Mouse (Mus musculus): Measurements from ENCODE around the gene Spast. TPM values are rescaled to one million over a fixed set of nuclear protein-coding genes. Genes with fewer than 3 reads are reported as not detected.
A peak's percentile ranks its signal among the peaks of the same experiment; 100 is the strongest.
"Not testable (repeated sequence)": the region's sequence is repeated elsewhere in the genome, so short reads cannot be mapped to it uniquely, and the experiment has no call there.

The Spast gene
- polyA plus RNA-seq, 2 experiments, result 4.1 to 5.4 TPM

- Histone ChIP-seq H3K9me3 (ENCODE audit: control insufficient read depth, low read length) (no peaks in the 10 kb centered on the region), H3K27me3 (ENCODE audit: control insufficient read depth, insufficient read depth, low read length) (no peaks in the 10 kb centered on the region), H3K4me2 (ENCODE audit: low read depth) (peak overlapping the region; percentile 90), H3K27ac (peak overlapping the region; percentile 90), H3K4me3 (ENCODE audit: insufficient read depth in 1 of 2, low read depth in 2 of 2, low read length in 2 of 2) (peak overlapping the region; percentile 70 to 87), H3K36me3 (replicated peaks; ENCODE audit: control insufficient read depth, insufficient read depth, low read depth) (peaks cover 4% of the 10 kb centered on the region), H3K4me1 (replicated peaks; ENCODE audit: control insufficient read depth in 2 of 2, insufficient read depth in 2 of 2, low read length in 1 of 2) (peaks cover 8% of the 10 kb centered on the region in 2 experiments), H3K9ac (replicated peaks) (peak overlapping the region; percentile 90)
- DNase-seq (ENCODE audit: low read depth in 3 of 3, low spot score in 3 of 3), result peak; percentile 74 to 77 (median 75)
- under 1% methylated on average over 48 of the region's 48 CpGs for WGBS (ENCODE audit: insufficient replicate concordance)
- TF ChIP-seq EP300 (IDR thresholded peaks at IDR 0.05; ENCODE audit: low read depth), result no peak
- TF ChIP-seq CTCF (IDR thresholded peaks at IDR 0.05; ENCODE audit: low read depth), result peak; percentile 49
- ATAC-seq (ENCODE audit: insufficient read depth), result peak; percentile 96
These were observed 22.4 kb upstream of the Spast start for GRCm38 (mm10) chr17:74316309-74316863.

DNA sequence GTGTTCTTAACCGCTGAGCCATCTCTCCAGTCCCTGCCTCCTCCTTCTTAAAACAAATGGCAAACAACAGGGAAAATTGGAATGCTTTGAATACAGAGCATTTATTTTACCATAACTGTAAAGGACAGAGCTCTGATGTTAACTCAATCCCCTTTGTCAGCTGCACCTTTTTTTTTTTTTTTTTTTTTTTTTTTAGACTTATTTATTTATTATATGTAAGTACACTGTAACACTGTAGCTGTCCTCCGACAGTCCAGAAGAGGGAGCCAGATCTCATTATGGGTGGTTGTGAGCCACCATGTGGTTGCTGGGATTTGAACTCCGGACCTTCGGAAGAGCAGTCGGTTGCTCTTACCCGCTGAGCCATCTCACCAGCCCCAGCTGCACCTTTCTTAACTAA lies 20.1 kb upstream of the Spast start:
- H3K27ac ChIP-seq, result no peak overlapping the region
- no peaks in the 10 kb centered on the region for H3K27me3 ChIP-seq (ENCODE audit: control insufficient read depth, insufficient read depth, low read length)
- no peak for DNase-seq (ENCODE audit: low read depth in 3 of 3, low spot score in 3 of 3)
- peaks cover 8% of the 10 kb centered on the region in 2 experiments for H3K4me1 ChIP-seq (replicated peaks; ENCODE audit: control insufficient read depth in 2 of 2, insufficient read depth in 2 of 2, low read length in 1 of 2)
- TF ChIP-seq CTCF (IDR thresholded peaks at IDR 0.05; ENCODE audit: low read depth) (peak; percentile 38), EP300 (IDR thresholded peaks at IDR 0.05; ENCODE audit: low read depth) (no peak)
- 84% methylated on average over 6 of the region's 6 CpGs for WGBS (ENCODE audit: insufficient replicate concordance)
- H3K9me3 ChIP-seq (ENCODE audit: control insufficient read depth, low read length), result no peaks in the 10 kb centered on the region
- ATAC-seq (ENCODE audit: insufficient read depth), result no peak
- H3K4me3 ChIP-seq (ENCODE audit: insufficient read depth in 1 of 2, low read depth in 2 of 2, low read length in 2 of 2), result no peak overlapping the region
- no peak overlapping the region for H3K9ac ChIP-seq (replicated peaks)
- no peak overlapping the region for H3K4me2 ChIP-seq (ENCODE audit: low read depth)
- H3K36me3 ChIP-seq (replicated peaks; ENCODE audit: control insufficient read depth, insufficient read depth, low read depth), result no peaks in the 10 kb centered on the region; the same call in 1 of the 2 replicates

DNA sequence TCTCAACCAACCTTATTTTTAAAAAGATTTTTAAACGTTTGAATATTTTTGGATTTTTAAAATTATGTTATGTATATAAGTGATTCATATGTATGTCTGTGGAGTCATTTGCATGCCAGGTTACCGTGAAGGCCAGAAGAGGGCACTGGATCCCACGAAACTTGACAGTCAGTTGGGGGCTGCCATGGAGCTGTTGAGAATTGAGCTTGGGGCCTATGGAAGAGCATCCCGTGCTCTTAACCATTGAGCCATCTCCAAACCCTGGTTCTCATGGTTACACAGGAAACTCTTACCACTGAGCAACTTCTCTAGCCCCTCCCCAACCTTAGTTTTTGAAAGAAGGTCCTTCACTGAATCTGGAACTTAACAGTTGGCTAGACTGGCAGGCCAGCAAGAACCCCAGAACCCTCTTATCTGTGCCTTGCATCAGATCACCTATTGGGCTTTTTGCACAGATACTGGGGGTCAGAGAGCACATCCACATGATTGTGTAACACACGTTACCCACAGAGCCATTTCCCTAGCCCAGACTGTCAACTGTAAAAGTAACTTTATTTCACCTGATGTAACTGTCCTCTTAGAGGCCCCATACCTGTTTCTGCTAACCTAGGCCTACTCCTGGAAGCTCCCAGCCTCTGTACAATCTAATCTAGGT lies 16.3 kb upstream of the Spast start:
- Histone ChIP-seq H3K4me1 (replicated peaks; ENCODE audit: control insufficient read depth in 2 of 2, insufficient read depth in 2 of 2, low read length in 1 of 2) (no peaks in the 10 kb centered on the region), H3K9me3 (ENCODE audit: control insufficient read depth, low read length) (no peaks in the 10 kb centered on the region), H3K4me2 (ENCODE audit: low read depth) (no peak overlapping the region), H3K36me3 (replicated peaks; ENCODE audit: control insufficient read depth, insufficient read depth, low read depth) (no peaks in the 10 kb centered on the region), H3K9ac (replicated peaks) (no peak overlapping the region), H3K27me3 (ENCODE audit: control insufficient read depth, insufficient read depth, low read length) (no peaks in the 10 kb centered on the region), H3K27ac (no peak overlapping the region), H3K4me3 (ENCODE audit: insufficient read depth in 1 of 2, low read depth in 2 of 2, low read length in 2 of 2) (no peak overlapping the region)
- DNase-seq (ENCODE audit: low read depth in 3 of 3, low spot score in 3 of 3), result no peak
- TF ChIP-seq CTCF (IDR thresholded peaks at IDR 0.05; ENCODE audit: low read depth) (peak; percentile 45), EP300 (IDR thresholded peaks at IDR 0.05; ENCODE audit: low read depth) (no peak)
- WGBS (ENCODE audit: insufficient replicate concordance), result 40% methylated on average over 5 of the region's 5 CpGs
- ATAC-seq (ENCODE audit: insufficient read depth), result no peak

- H3K4me1 ChIP-seq (replicated peaks; ENCODE audit: control insufficient read depth in 2 of 2, insufficient read depth in 2 of 2, low read length in 1 of 2), result no peaks in the 10 kb centered on the region
- H3K27ac ChIP-seq, result no peak within 1 kb of the TSS
- WGBS (ENCODE audit: insufficient replicate concordance), result 66% methylated on average over 2 of the region's 2 CpGs
- no peak for DNase-seq (ENCODE audit: low read depth in 3 of 3, low spot score in 3 of 3)
- ATAC-seq (ENCODE audit: insufficient read depth), result no peak
- TF ChIP-seq EP300 (IDR thresholded peaks at IDR 0.05; ENCODE audit: low read depth) (no peak), CTCF (IDR thresholded peaks at IDR 0.05; ENCODE audit: low read depth) (no peak)
- no peak within 1 kb of the TSS for H3K4me2 ChIP-seq (ENCODE audit: low read depth)
- no peaks in the 10 kb centered on the region for H3K9me3 ChIP-seq (ENCODE audit: control insufficient read depth, low read length)
- no peak within 1 kb of the TSS for H3K4me3 ChIP-seq (ENCODE audit: insufficient read depth in 1 of 2, low read depth in 2 of 2, low read length in 2 of 2)
- H3K27me3 ChIP-seq (ENCODE audit: control insufficient read depth, insufficient read depth, low read length), result no peaks in the 10 kb centered on the region
- no peaks in the 10 kb centered on the region for H3K36me3 ChIP-seq (replicated peaks; ENCODE audit: control insufficient read depth, insufficient read depth, low read depth)
- H3K9ac ChIP-seq (replicated peaks), result no peak within 1 kb of the TSS
These were observed 14.9 kb upstream of the Spast start, which contains the start of gene Dpy30 for GRCm38 (mm10) chr17:74323844-74324243. Gene Dpy30 (minus strand): TSS chr17:74323944.

DNA sequence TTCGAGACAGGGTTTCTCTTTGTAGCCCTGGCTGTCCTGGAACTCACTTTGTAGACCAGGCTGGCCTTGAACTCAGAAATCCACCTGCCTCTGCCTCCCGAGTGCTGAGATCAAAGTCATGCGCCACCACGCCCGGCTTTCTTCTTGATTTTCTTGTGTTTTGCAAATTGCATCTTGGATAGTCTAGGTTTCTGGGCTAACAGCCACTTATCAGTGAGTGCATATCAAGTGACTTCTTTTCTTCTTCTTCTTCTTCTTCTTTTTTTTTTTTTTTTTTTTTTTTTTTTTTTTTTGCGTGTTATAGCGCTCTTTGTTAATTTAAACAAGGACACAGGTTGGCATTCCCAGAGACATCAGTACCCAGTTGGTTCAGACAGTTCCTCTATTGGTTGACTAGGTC lies 11.6 kb upstream of the Spast start:
- not testable (repeated sequence) for H3K9ac ChIP-seq (replicated peaks); H3K27me3 ChIP-seq (ENCODE audit: control insufficient read depth, insufficient read depth, low read length); DNase-seq (ENCODE audit: low read depth in 3 of 3, low spot score in 3 of 3); H3K4me3 ChIP-seq (ENCODE audit: insufficient read depth in 1 of 2, low read depth in 2 of 2, low read length in 2 of 2); H3K4me2 ChIP-seq (ENCODE audit: low read depth); H3K9me3 ChIP-seq (ENCODE audit: control insufficient read depth, low read length); ATAC-seq (ENCODE audit: insufficient read depth); H3K27ac ChIP-seq; H3K4me1 ChIP-seq (replicated peaks; ENCODE audit: control insufficient read depth in 2 of 2, insufficient read depth in 2 of 2, low read length in 1 of 2); H3K36me3 ChIP-seq (replicated peaks; ENCODE audit: control insufficient read depth, insufficient read depth, low read depth)
- WGBS (ENCODE audit: insufficient replicate concordance), result 72% methylated on average over 7 of the region's 7 CpGs
